Mouse (Mus musculus): ENCODE measurements around the gene Rtl9. TPM values are rescaled to one million over a fixed set of nuclear protein-coding genes. Genes with fewer than 3 reads are reported as not detected.

Gene Rtl9
- polyA plus RNA-seq, 1 experiment from 2014 or later = 0.07 TPM

GRCm38 (mm10) chrX:143067115-143067514 is 32.3 kb upstream of the Rtl9 start:
- no peaks in the 10 kb centered on the region for H3K9me3 ChIP-seq (ENCODE audit: control insufficient read depth, low read length)
- 100% methylated on average over 1 of the region's 1 CpGs for WGBS
- no peak overlapping the region for H3K4me2 ChIP-seq
- ATAC-seq (replicated peaks; ENCODE audit: low FRiP score) (no peak), DNase-seq (ENCODE audit: low spot score) (no peak)
- no peaks in the 10 kb centered on the region for H3K36me3 ChIP-seq (ENCODE audit: control insufficient read depth, insufficient read depth, low read length)
- no peak overlapping the region for H3K27ac ChIP-seq (ENCODE audit: low read depth, low read length)
- H3K27me3 ChIP-seq (replicated peaks; ENCODE audit: control insufficient read depth, insufficient read depth, low read length) = peaks cover 4% of the 10 kb centered on the region
- H3K4me1 ChIP-seq (replicated peaks; ENCODE audit: control insufficient read depth, insufficient read depth, low read length) = no peaks in the 10 kb centered on the region
- no peak overlapping the region for H3K9ac ChIP-seq (ENCODE audit: low read depth, low read length)
- no peak overlapping the region for H3K4me3 ChIP-seq (ENCODE audit: low read depth, low read length)

DNA sequence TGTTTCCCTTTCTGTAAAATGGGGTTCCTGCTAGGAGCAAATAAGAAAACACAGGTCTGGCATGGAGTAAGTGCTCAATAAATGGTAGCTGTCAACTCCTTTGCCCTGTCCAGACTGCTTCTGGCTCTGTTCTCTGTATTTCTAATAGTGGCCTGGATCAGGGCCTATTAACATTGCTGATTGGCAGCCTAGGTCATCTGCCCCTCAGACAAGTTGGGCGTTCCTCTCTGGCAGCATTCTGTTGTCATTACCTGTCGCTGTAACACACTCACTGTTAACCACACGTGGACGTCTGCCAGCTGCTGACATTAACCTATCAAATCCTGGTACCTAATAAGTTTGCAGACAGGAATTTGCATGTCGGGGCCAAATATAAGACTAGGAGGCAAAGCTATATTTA is 31.8 kb upstream of the Rtl9 start:
- H3K4me1 ChIP-seq (replicated peaks; ENCODE audit: control insufficient read depth, insufficient read depth, low read length) = no peaks in the 10 kb centered on the region
- no peaks in the 10 kb centered on the region for H3K9me3 ChIP-seq (ENCODE audit: control insufficient read depth, low read length)
- no peaks in the 10 kb centered on the region for H3K36me3 ChIP-seq (ENCODE audit: control insufficient read depth, insufficient read depth, low read length)
- 58% methylated on average over 5 of the region's 5 CpGs for WGBS
- DNase-seq (ENCODE audit: low spot score) (no peak), ATAC-seq (replicated peaks; ENCODE audit: low FRiP score) (no peak)
- H3K4me2 ChIP-seq = no peak overlapping the region
- H3K9ac ChIP-seq (ENCODE audit: low read depth, low read length) = no peak overlapping the region
- H3K27ac ChIP-seq (ENCODE audit: low read depth, low read length) = no peak overlapping the region
- peaks cover 3% of the 10 kb centered on the region for H3K27me3 ChIP-seq (replicated peaks; ENCODE audit: control insufficient read depth, insufficient read depth, low read length)
- H3K4me3 ChIP-seq (ENCODE audit: low read depth, low read length) = no peak overlapping the region

- no peak overlapping the region for H3K9ac ChIP-seq (ENCODE audit: low read depth, low read length)
- H3K36me3 ChIP-seq (ENCODE audit: control insufficient read depth, insufficient read depth, low read length) = no peaks in the 10 kb centered on the region
- DNase-seq (ENCODE audit: low spot score) (no peak), ATAC-seq (replicated peaks; ENCODE audit: low FRiP score) (no peak)
- H3K27me3 ChIP-seq (replicated peaks; ENCODE audit: control insufficient read depth, insufficient read depth, low read length) = peaks cover 47% of the 10 kb centered on the region
- H3K4me1 ChIP-seq (replicated peaks; ENCODE audit: control insufficient read depth, insufficient read depth, low read length) = no peaks in the 10 kb centered on the region
- H3K27ac ChIP-seq (ENCODE audit: low read depth, low read length) = no peak overlapping the region
- H3K9me3 ChIP-seq (ENCODE audit: control insufficient read depth, low read length) = no peaks in the 10 kb centered on the region
- H3K4me2 ChIP-seq = peak overlapping the region; percentile 42
- H3K4me3 ChIP-seq (ENCODE audit: low read depth, low read length) = 0 out of 2 replicates have a peak overlapping the region, but pooled peaks have one; percentile 5
- 24% methylated on average over 23 of the region's 23 CpGs for WGBS
Observed at GRCm38 (mm10) chrX:143080458-143081336, 18.7 kb upstream of the Rtl9 start.

GRCm38 (mm10) chrX:143082732-143083131 is 16.7 kb upstream of the Rtl9 start:
- no peak for ATAC-seq (replicated peaks; ENCODE audit: low FRiP score)
- Histone ChIP-seq H3K9ac (ENCODE audit: low read depth, low read length) (no peak overlapping the region), H3K4me1 (replicated peaks; ENCODE audit: control insufficient read depth, insufficient read depth, low read length) (no peaks in the 10 kb centered on the region), H3K4me2 (no peak overlapping the region), H3K4me3 (ENCODE audit: low read depth, low read length) (no peak overlapping the region), H3K27ac (ENCODE audit: low read depth, low read length) (no peak overlapping the region), H3K27me3 (replicated peaks; ENCODE audit: control insufficient read depth, insufficient read depth, low read length) (peaks cover 54% of the 10 kb centered on the region), H3K9me3 (ENCODE audit: control insufficient read depth, low read length) (no peaks in the 10 kb centered on the region), H3K36me3 (ENCODE audit: control insufficient read depth, insufficient read depth, low read length) (no peaks in the 10 kb centered on the region)
- 92% methylated on average over 1 of the region's 1 CpGs for WGBS
- DNase-seq (ENCODE audit: low spot score) = no peak

GRCm38 (mm10) chrX:143088225-143088624 is 11.2 kb upstream of the Rtl9 start:
- Histone ChIP-seq H3K9ac (ENCODE audit: low read depth, low read length) (no peak overlapping the region), H3K4me1 (replicated peaks; ENCODE audit: control insufficient read depth, insufficient read depth, low read length) (no peaks in the 10 kb centered on the region), H3K9me3 (ENCODE audit: control insufficient read depth, low read length) (no peaks in the 10 kb centered on the region), H3K27ac (ENCODE audit: low read depth, low read length) (no peak overlapping the region), H3K27me3 (replicated peaks; ENCODE audit: control insufficient read depth, insufficient read depth, low read length) (peaks cover 26% of the 10 kb centered on the region), H3K4me3 (ENCODE audit: low read depth, low read length) (no peak overlapping the region), H3K36me3 (ENCODE audit: control insufficient read depth, insufficient read depth, low read length) (no peaks in the 10 kb centered on the region), H3K4me2 (no peak overlapping the region)
- no peak for DNase-seq (ENCODE audit: low spot score)
- no peak for ATAC-seq (replicated peaks; ENCODE audit: low FRiP score)
- 72% methylated on average over 7 of the region's 7 CpGs for WGBS

GRCm38 (mm10) chrX:143090904-143091588 is 8.3 kb upstream of the Rtl9 start:
- no peak for DNase-seq (ENCODE audit: low spot score)
- no peak overlapping the region for H3K4me3 ChIP-seq (ENCODE audit: low read depth, low read length)
- H3K9me3 ChIP-seq (ENCODE audit: control insufficient read depth, low read length) = no peaks in the 10 kb centered on the region
- no peak overlapping the region for H3K9ac ChIP-seq (ENCODE audit: low read depth, low read length)
- H3K27ac ChIP-seq (ENCODE audit: low read depth, low read length) = no peak overlapping the region
- 59% methylated on average over 6 of the region's 6 CpGs for WGBS
- peaks cover 16% of the 10 kb centered on the region; the same call in 1 of the 2 replicates for H3K27me3 ChIP-seq (replicated peaks; ENCODE audit: control insufficient read depth, insufficient read depth, low read length)
- no peak overlapping the region for H3K4me2 ChIP-seq
- H3K4me1 ChIP-seq (replicated peaks; ENCODE audit: control insufficient read depth, insufficient read depth, low read length) = no peaks in the 10 kb centered on the region
- no peaks in the 10 kb centered on the region for H3K36me3 ChIP-seq (ENCODE audit: control insufficient read depth, insufficient read depth, low read length)
- ATAC-seq (replicated peaks; ENCODE audit: low FRiP score) = no peak

GRCm38 (mm10) chrX:143097551-143097950 is 1.8 kb upstream of the Rtl9 start:
- Histone ChIP-seq H3K4me1 (replicated peaks; ENCODE audit: control insufficient read depth, insufficient read depth, low read length) (no peaks in the 10 kb centered on the region), H3K4me3 (ENCODE audit: low read depth, low read length) (no peak overlapping the region), H3K9ac (ENCODE audit: low read depth, low read length) (no peak overlapping the region), H3K36me3 (ENCODE audit: control insufficient read depth, insufficient read depth, low read length) (no peaks in the 10 kb centered on the region), H3K4me2 (no peak overlapping the region), H3K27me3 (replicated peaks; ENCODE audit: control insufficient read depth, insufficient read depth, low read length) (peaks cover 9% of the 10 kb centered on the region), H3K9me3 (ENCODE audit: control insufficient read depth, low read length) (no peaks in the 10 kb centered on the region), H3K27ac (ENCODE audit: low read depth, low read length) (no peak overlapping the region)
- DNase-seq (ENCODE audit: low spot score) = no peak
- 60% methylated on average over 6 of the region's 6 CpGs for WGBS
- ATAC-seq (replicated peaks; ENCODE audit: low FRiP score) = no peak

GRCm38 (mm10) chrX:143103146-143103545 is 3.8 kb downstream of the Rtl9 start:
- Histone ChIP-seq H3K4me1 (replicated peaks; ENCODE audit: control insufficient read depth, insufficient read depth, low read length) (no peaks in the 10 kb centered on the region), H3K27me3 (replicated peaks; ENCODE audit: control insufficient read depth, insufficient read depth, low read length) (no peaks in the 10 kb centered on the region; the same call in 1 of the 2 replicates), H3K27ac (ENCODE audit: low read depth, low read length) (no peak overlapping the region), H3K9me3 (ENCODE audit: control insufficient read depth, low read length) (no peaks in the 10 kb centered on the region), H3K4me3 (ENCODE audit: low read depth, low read length) (no peak overlapping the region), H3K36me3 (ENCODE audit: control insufficient read depth, insufficient read depth, low read length) (no peaks in the 10 kb centered on the region), H3K9ac (ENCODE audit: low read depth, low read length) (no peak overlapping the region), H3K4me2 (no peak overlapping the region)
- ATAC-seq (replicated peaks; ENCODE audit: low FRiP score) (no peak), DNase-seq (ENCODE audit: low spot score) (no peak)
- WGBS = 89% methylated on average over 5 of the region's 5 CpGs
